Mouse (Mus musculus) intestine, embryonic 14.5 days (tissue): ENCODE measurements at regions not wholly inside any gene's neighbourhood (a gene's known extent, or its start where the extent isn't known, plus 50 kb on each side); places are given as distances from the start of the nearest gene placed in this dataset.

Source experiments
- ATAC-seq: fragments of 200-750 bp; cut with Nextera tagmentation; replicated peaks from 2 replicates; pipeline ENCODE4 v1.8.0; 2017; ENCODE audit warnings: low read depth, moderate number of reproducible peaks, moderate TSS enrichment, moderate library complexity; ENCODE audit not compliant: low FRiP score, low TSS enrichment
- DNase-seq: peaks from one replicate; pipeline ENCODE4 v3.0.0-alpha.2; 2018; ENCODE audit warnings: low spot score
- H3K27ac ChIP-seq: fragments of 300-500 bp; sonication (generic); 2 replicates; pipeline ENCODE4 v1.5.1; 2014; ENCODE audit warnings: low read depth, mild to moderate bottlenecking, control low read depth
- H3K27me3 ChIP-seq: fragments of 300-500 bp; sonication (generic); replicated peaks from 2 replicates; pipeline ENCODE4 v1.6.1; 2014; ENCODE audit warnings: low read length, control low read depth; ENCODE audit not compliant: control insufficient read depth, insufficient read depth
- H3K36me3 ChIP-seq: fragments of 300-500 bp; sonication (generic); 2 replicates; pipeline ENCODE4 v1.6.1; 2014; ENCODE audit warnings: low read length, control low read depth; ENCODE audit not compliant: control insufficient read depth, insufficient read depth
- H3K4me1 ChIP-seq: fragments of 300-500 bp; sonication (generic); replicated peaks from 2 replicates; pipeline ENCODE4 v1.6.1; 2014; ENCODE audit warnings: low read length, control low read depth, mixed read lengths; ENCODE audit not compliant: control insufficient read depth, insufficient read depth
- H3K4me2 ChIP-seq: fragments of 300-500 bp; sonication (generic); 2 replicates; pipeline ENCODE4 v1.6.1; 2014; ENCODE audit warnings: low read length
- H3K4me3 ChIP-seq: fragments of 300-500 bp; sonication (generic); 2 replicates; pipeline ENCODE4 v1.5.1; 2014; ENCODE audit warnings: low read depth, low read length, control low read depth, mixed read lengths
- H3K9ac ChIP-seq: fragments of 300-500 bp; sonication (generic); 2 replicates; pipeline ENCODE4 v1.6.1; 2014; ENCODE audit warnings: mild to moderate bottlenecking, low read length
- H3K9me3 ChIP-seq: fragments of 300-500 bp; sonication (generic); 2 replicates; pipeline ENCODE4 v1.6.1; 2016; ENCODE audit warnings: low read length, control low read depth; ENCODE audit not compliant: control insufficient read depth
- WGBS: fragments of 180-500 bp; shearing (Covaris S2); extraction: QIAGEN DNeasy Blood & Tissue Kit; methylation state at CpG from one replicate; pipeline ENCODE4 v1.1.7; 2014; 5-methylcytosine and 5-hydroxymethylcytosine counted together

- Histone ChIP-seq H3K27me3 (no peaks in the 10 kb centered on the region), H3K36me3 (no peaks in the 10 kb centered on the region), H3K9me3 (no peaks in the 10 kb centered on the region), H3K4me2 (no peak overlapping the region), H3K4me3 (no peak overlapping the region), H3K4me1 (no peaks in the 10 kb centered on the region), H3K27ac (no peak overlapping the region), H3K9ac (no peak overlapping the region)
- DNase-seq (no peak), ATAC-seq (no peak)
- 76% methylated on average over 1 of the region's 1 CpGs for WGBS
Observed at GRCm38 (mm10) chr3:9938651-9939050, 149.3 kb upstream of the Gm9833 start.

- Histone ChIP-seq H3K27me3 (no peaks in the 10 kb centered on the region), H3K27ac (no peak overlapping the region), H3K9me3 (no peaks in the 10 kb centered on the region), H3K36me3 (no peaks in the 10 kb centered on the region), H3K9ac (no peak overlapping the region), H3K4me3 (no peak overlapping the region), H3K4me2 (no peak overlapping the region), H3K4me1 (no peaks in the 10 kb centered on the region)
- 91% methylated on average over 5 of the region's 5 CpGs for WGBS
- no peak for DNase-seq
- ATAC-seq, result no peak
Observed at GRCm38 (mm10) chr3:9942631-9943030, 145.3 kb upstream of the Gm9833 start.

- H3K9ac ChIP-seq, result no peak overlapping the region
- ATAC-seq, result peak; percentile 87
- no peaks in the 10 kb centered on the region for H3K27me3 ChIP-seq
- no peaks in the 10 kb centered on the region for H3K4me1 ChIP-seq
- no peak overlapping the region for H3K27ac ChIP-seq
- WGBS, result 53% methylated on average over 11 of the region's 11 CpGs
- H3K4me2 ChIP-seq, result no peak overlapping the region
- no peak overlapping the region for H3K4me3 ChIP-seq
- no peaks in the 10 kb centered on the region for H3K36me3 ChIP-seq
- DNase-seq, result peak; percentile 63
- H3K9me3 ChIP-seq, result no peaks in the 10 kb centered on the region
Observed at GRCm38 (mm10) chr3:9947357-9948065, 140.4 kb upstream of the Gm9833 start.

GRCm38 (mm10) chr3:9948114-9948513 is 139.8 kb upstream of the Gm9833 start:
- 73% methylated on average over 7 of the region's 7 CpGs for WGBS
- Histone ChIP-seq H3K4me2 (no peak overlapping the region), H3K36me3 (no peaks in the 10 kb centered on the region), H3K4me1 (no peaks in the 10 kb centered on the region), H3K27me3 (no peaks in the 10 kb centered on the region), H3K9ac (no peak overlapping the region), H3K9me3 (no peaks in the 10 kb centered on the region), H3K27ac (no peak overlapping the region), H3K4me3 (no peak overlapping the region)
- ATAC-seq, result 0 out of 2 replicates have a peak, but pooled peaks have one; percentile 40
- DNase-seq, result no peak

- no peak overlapping the region for H3K9ac ChIP-seq
- 87% methylated on average over 3 of the region's 3 CpGs for WGBS
- H3K36me3 ChIP-seq, result no peaks in the 10 kb centered on the region
- no peak overlapping the region for H3K4me3 ChIP-seq
- no peak overlapping the region for H3K27ac ChIP-seq
- ATAC-seq (no peak), DNase-seq (peak; percentile 13)
- no peaks in the 10 kb centered on the region for H3K27me3 ChIP-seq
- H3K4me2 ChIP-seq, result no peak overlapping the region
- H3K9me3 ChIP-seq, result no peaks in the 10 kb centered on the region
- no peaks in the 10 kb centered on the region for H3K4me1 ChIP-seq
Observed at GRCm38 (mm10) chr3:9957870-9958269, 130.0 kb upstream of the Gm9833 start.

- 94% methylated on average over 37 of the region's 37 CpGs for WGBS
- ATAC-seq, result no peak
- no peaks in the 10 kb centered on the region for H3K9me3 ChIP-seq
Observed at GRCm38 (mm10) chr3:9959716-9960661, 127.9 kb upstream of the Gm9833 start.

GRCm38 (mm10) chr3:9960696-9961095 is 127.2 kb upstream of the Gm9833 start:
- ATAC-seq (no peak), DNase-seq (peak; percentile 44)
- WGBS, result 50% methylated on average over 7 of the region's 7 CpGs
- Histone ChIP-seq H3K9me3 (no peaks in the 10 kb centered on the region), H3K27ac (no peak overlapping the region), H3K4me3 (no peak overlapping the region), H3K9ac (no peak overlapping the region), H3K4me1 (no peaks in the 10 kb centered on the region), H3K36me3 (no peaks in the 10 kb centered on the region), H3K4me2 (no peak overlapping the region), H3K27me3 (no peaks in the 10 kb centered on the region)

More at GRCm38 (mm10) chr3:9959716-9960661, 127.9 kb upstream of the Gm9833 start:
- no peak overlapping the region for H3K4me2 ChIP-seq
- H3K36me3 ChIP-seq, result no peaks in the 10 kb centered on the region
- H3K27me3 ChIP-seq, result no peaks in the 10 kb centered on the region
- H3K27ac ChIP-seq, result no peak overlapping the region
- H3K4me3 ChIP-seq, result no peak overlapping the region
- no peak overlapping the region for H3K9ac ChIP-seq
- DNase-seq, result peak; percentile 36
- no peaks in the 10 kb centered on the region for H3K4me1 ChIP-seq
